Mouse (Mus musculus) midbrain, embryonic 12.5 days (tissue): ENCODE data around the gene Got1. TPM values are rescaled to one million over a fixed set of nuclear protein-coding genes. Genes with fewer than 3 reads are reported as not detected.

Source experiments
- ATAC-seq: fragments of 200-750 bp; cut with Nextera tagmentation; 2 replicates; pipeline ENCODE4 v1.8.0; 2017; ENCODE audit warnings: low read depth, moderate TSS enrichment, moderate library complexity; ENCODE audit not compliant: low FRiP score
- H3K27ac ChIP-seq: fragments of 300-500 bp; sonication (generic); replicated peaks from 2 replicates; pipeline ENCODE4 v1.5.1; 2016; ENCODE audit warnings: mild to moderate bottlenecking
- H3K27me3 ChIP-seq: fragments of 300-500 bp; sonication (generic); 2 replicates; pipeline ENCODE4 v1.6.1; 2016; ENCODE audit warnings: mild to moderate bottlenecking
- H3K36me3 ChIP-seq: fragments of 300-500 bp; sonication (generic); 2 replicates; pipeline ENCODE4 v1.6.1; 2016
- H3K4me1 ChIP-seq: fragments of 300-500 bp; sonication (generic); 2 replicates; pipeline ENCODE4 v1.6.1; 2016
- H3K4me2 ChIP-seq: fragments of 300-500 bp; sonication (generic); replicated peaks from 2 replicates; pipeline ENCODE4 v1.6.1; 2016; ENCODE audit warnings: mild to moderate bottlenecking, moderate library complexity
- H3K4me3 ChIP-seq: fragments of 300-500 bp; sonication (generic); 2 replicates; pipeline ENCODE4 v1.5.1; 2016; ENCODE audit warnings: mild to moderate bottlenecking
- H3K9ac ChIP-seq: fragments of 300-500 bp; sonication (generic); replicated peaks from 2 replicates; pipeline ENCODE4 v1.6.1; 2016; ENCODE audit warnings: mild to moderate bottlenecking, moderate library complexity
- H3K9me3 ChIP-seq: fragments of 300-500 bp; sonication (generic); 2 replicates; pipeline ENCODE4 v1.6.1; 2016; ENCODE audit warnings: mild to moderate bottlenecking
- WGBS: fragments of 180-500 bp; shearing (Covaris S2); methylation state at CpG from one replicate; pipeline ENCODE4 v1.1.7; 2016; 5-methylcytosine and 5-hydroxymethylcytosine counted together
- polyA plus RNA-seq: library from polyadenylated mRNA; unstranded; fragments of >200 nt; fragmentation: Nextera tagmentation; extraction: Ambion mirVana; gene quantifications from 2 replicates; pipeline ENCODE4 v1.2.1, GENCODE M21; 2016

Got1 gene
- polyA plus RNA-seq, 1 experiment from 2014 or later, result 55.1 TPM

DNA sequence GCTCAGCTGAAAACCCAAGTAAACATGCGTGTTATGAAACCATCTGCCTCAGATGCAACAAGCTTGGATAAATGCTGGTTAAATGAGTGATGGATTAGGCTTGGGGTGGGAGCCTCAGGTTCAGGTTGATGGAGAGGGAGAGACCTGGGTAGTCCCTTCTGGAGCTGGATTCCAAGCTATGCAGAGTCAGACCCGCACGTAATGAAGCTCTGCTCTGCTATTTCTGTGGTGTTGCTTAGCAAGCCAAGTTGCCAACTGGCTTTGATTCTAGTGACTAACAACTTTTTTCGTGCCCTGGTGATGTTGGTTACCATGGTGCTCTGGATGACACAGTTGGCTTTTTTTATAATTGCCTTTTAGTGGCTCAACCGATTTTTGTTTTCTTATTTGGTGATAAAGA is 72.2 kb downstream of the Got1 start:
- Histone ChIP-seq H3K9me3 (no peaks in the 10 kb centered on the region), H3K4me2 (no peak overlapping the region), H3K9ac (no peak overlapping the region), H3K4me1 (no peaks in the 10 kb centered on the region), H3K27ac (no peak overlapping the region), H3K27me3 (no peaks in the 10 kb centered on the region), H3K4me3 (no peak overlapping the region), H3K36me3 (no peaks in the 10 kb centered on the region)
- WGBS, result 88% methylated on average over 5 of the region's 5 CpGs
- no peak for ATAC-seq

- 88% methylated on average over 10 of the region's 10 CpGs for WGBS
- H3K9me3 ChIP-seq, result no peaks in the 10 kb centered on the region
- H3K36me3 ChIP-seq, result no peaks in the 10 kb centered on the region
Observed at GRCm38 (mm10) chr19:43451563-43451962, 72.8 kb downstream of the Got1 start.

More at GRCm38 (mm10) chr19:43451563-43451962, 72.8 kb downstream of the Got1 start:
- Histone ChIP-seq H3K9ac (no peak overlapping the region), H3K4me2 (no peak overlapping the region), H3K27me3 (no peaks in the 10 kb centered on the region), H3K4me1 (no peaks in the 10 kb centered on the region), H3K27ac (no peak overlapping the region), H3K4me3 (no peak overlapping the region)
- no peak for ATAC-seq

Other genes starting within 250 kb of the Got1 start
- gene Hpse2, start 136.2 kb downstream of the Got1 start, polyA plus RNA-seq, result 0.21 and 0.50 TPM in 2 replicates
- gene Cnnm1, start 84.2 kb downstream of the Got1 start, polyA plus RNA-seq, result 0.36 and 0.59 TPM in 2 replicates
- gene Nkx2-3, start 87.7 kb upstream of the Got1 start, polyA plus RNA-seq, result 0.97 and 2.5 TPM in 2 replicates
- 15.8 and 16.7 TPM in 2 replicates for gene Slc25a28, start 150.3 kb upstream of the Got1 start, polyA plus RNA-seq
- 9.7 and 9.9 TPM in 2 replicates for gene Entpd7, start 165.1 kb upstream of the Got1 start, polyA plus RNA-seq
- 10.6 and 11.2 TPM in 2 replicates for gene Cutc, start 228.4 kb upstream of the Got1 start, polyA plus RNA-seq
- 12.8 and 13.6 TPM in 2 replicates for gene Cox15, start 228.4 kb upstream of the Got1 start, polyA plus RNA-seq